Mouse (Mus musculus) inflammation-experienced regulatory T-cells, adult 16 weeks (primary cell): Measurements from ENCODE around the gene Gm6526. TPM values are rescaled to one million over a fixed set of nuclear protein-coding genes. Genes with fewer than 3 reads are reported as not detected.

Source experiments
- polyA plus RNA-seq: library from polyadenylated mRNA; unstranded; fragments of 100-300 nt; shearing (Covaris generic); gene quantifications from one replicate; pipeline ENCODE4 v1.2.1, GENCODE M21; 2017

Gm6526 gene
- not detected for polyA plus RNA-seq

DNA sequence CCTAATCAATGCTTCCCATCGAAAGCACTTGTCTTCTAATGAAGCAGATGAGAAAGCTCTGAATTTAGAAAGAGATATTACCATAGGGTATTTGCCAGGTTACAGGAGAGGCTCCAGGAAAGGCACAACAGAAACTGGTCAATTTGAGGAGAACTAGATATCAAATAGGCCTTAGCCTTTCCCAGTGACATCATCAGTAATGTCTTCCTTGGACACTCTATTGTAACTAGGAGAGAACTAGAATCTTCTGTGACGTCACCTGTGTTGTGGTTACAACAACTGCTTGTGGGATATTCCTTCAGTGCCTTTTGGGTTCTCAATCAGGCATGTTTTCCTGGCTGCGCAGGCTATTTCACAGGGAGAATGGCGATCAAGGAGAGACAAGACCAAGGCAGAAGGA, at the start of gene Gm6526:
TSS of gene Gm6526 (plus strand) at position 301 of the 400 bp plus-strand sequence.

DNA sequence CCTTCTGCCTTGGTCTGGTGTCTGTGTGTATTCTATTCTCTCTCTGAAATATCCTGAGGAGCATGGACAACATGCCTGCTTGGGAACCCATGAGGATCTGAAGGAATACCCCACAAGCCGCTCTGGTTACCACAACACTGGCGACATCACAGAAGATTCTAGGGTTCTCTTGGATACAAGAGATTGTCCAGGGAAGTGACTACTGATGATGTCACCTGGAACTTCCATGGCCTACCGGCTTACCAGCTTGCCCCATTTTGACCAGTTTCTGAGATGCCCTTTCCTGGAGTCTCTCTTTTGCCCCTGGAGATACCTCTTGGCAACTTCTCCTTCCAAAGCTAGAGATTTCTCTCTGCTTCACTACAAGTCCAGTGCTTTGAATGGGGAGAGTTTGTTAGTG, 20.3 kb upstream of the Gm6526 start, which contains the start of gene Gm16506:
TSS of gene Gm16506 (minus strand) at position 101 of the 400 bp plus-strand sequence.

DNA sequence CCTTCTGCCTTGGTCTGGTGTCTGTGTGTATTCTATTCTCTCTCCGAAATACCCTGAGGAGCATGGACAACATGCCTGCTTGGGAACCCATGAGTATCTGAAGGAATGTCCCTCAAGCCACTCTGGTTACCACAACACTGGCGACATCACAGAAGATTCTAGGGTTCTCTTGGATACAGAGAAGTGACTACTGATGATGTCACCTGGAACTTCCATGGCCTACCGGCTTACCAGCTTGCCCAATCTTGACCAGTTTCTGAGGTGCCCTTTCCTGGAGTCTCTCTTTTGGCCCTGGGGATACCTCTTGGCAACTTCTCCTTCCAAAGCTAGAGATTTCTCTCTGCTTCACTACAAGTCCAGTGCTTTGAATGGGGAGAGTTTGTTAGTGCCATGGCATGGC, 37.0 kb downstream of the Gm6526 start, which contains the start of gene Gm8180:
TSS of gene Gm8180 (minus strand) at position 101 of the 400 bp plus-strand sequence.

Other genes starting within 250 kb of the Gm6526 start
- not detected for gene Gm5799, start 204.3 kb upstream of the Gm6526 start, polyA plus RNA-seq
- not detected for gene Gm17654, start 168.7 kb upstream of the Gm6526 start, polyA plus RNA-seq
- gene Gm10375, start 139.9 kb upstream of the Gm6526 start, polyA plus RNA-seq, result not detected
- gene Gm8165, start 70.7 kb upstream of the Gm6526 start, polyA plus RNA-seq, result not detected
- 2.0 TPM for gene Gm7324, start 50.0 kb upstream of the Gm6526 start, polyA plus RNA-seq
- not detected for gene Gm16506, start 20.4 kb upstream of the Gm6526 start, polyA plus RNA-seq
- gene Gm8180, start 36.9 kb downstream of the Gm6526 start, polyA plus RNA-seq, result not detected
- gene Ear1, start 127.7 kb downstream of the Gm6526 start, polyA plus RNA-seq, result not detected
- gene Ear10, start 175.7 kb downstream of the Gm6526 start, polyA plus RNA-seq, result not detected
- not detected for gene Gm8113, start 177.5 kb downstream of the Gm6526 start, polyA plus RNA-seq
- not detected for gene Ang5, start 209.2 kb downstream of the Gm6526 start, polyA plus RNA-seq